Mouse (Mus musculus): ENCODE results near the gene Efna3.

DNA sequence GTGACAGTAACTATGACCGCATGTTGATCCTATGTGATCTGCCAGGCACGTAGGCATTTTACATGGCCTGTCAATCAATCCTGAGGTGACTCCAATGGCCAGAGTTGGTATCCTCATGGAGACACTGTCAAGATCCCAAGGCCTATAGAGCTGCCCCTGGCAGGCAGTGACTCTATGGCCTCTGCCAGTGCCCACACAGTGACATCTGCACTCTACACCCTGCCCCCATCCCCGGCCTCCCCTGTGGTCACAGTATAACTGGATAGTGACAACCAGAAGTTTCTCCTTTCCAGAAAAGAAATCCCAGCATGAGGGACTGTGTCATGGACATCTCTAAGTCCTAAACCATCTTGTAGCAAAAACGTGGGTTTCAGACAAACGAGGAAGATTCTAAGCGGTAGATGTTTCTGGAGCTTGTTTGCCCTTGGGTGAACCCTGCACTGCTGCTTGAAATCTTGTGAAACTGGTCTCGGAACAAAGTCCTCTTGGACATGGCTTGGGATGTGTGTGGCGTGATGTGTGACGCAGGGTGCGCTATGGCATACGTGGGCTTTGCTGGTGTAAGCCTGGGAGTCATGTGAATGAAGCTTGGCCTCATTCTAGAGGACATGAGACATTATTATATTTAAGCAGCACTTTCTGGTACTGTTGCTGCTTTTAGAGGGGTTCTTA lies 29.4 kb downstream of the Efna3 start:
- TF ChIP-seq POLR2A (IDR thresholded peaks at IDR 0.05; ENCODE audit: extremely low read depth, insufficient read depth, low read length) (no peak), CTCF (IDR thresholded peaks at IDR 0.05; ENCODE audit: low read depth, low read length) (no peak)

All from liver, adult 2 months (tissue).